Mouse (Mus musculus) embryonic facial prominence, embryonic 12.5 days (tissue): Measurements from ENCODE around the gene Ugt1a9. TPM values are rescaled to one million over a fixed set of nuclear protein-coding genes. Genes with fewer than 3 reads are reported as not detected.
"Not testable (repeated sequence)": the region's sequence is repeated elsewhere in the genome, so short reads cannot be mapped to it uniquely, and the experiment has no call there.

Experiments
- ATAC-seq: fragments of 200-750 bp; cut with Nextera tagmentation; 2 replicates; pipeline ENCODE4 v1.8.0; 2017; ENCODE audit not compliant: insufficient number of reproducible peaks, insufficient read depth, low FRiP score, low TSS enrichment
- H3K27ac ChIP-seq: fragments of 300-500 bp; sonication (generic); 2 replicates; pipeline ENCODE4 v1.5.1; 2016; ENCODE audit warnings: mild to moderate bottlenecking
- H3K27me3 ChIP-seq: fragments of 300-500 bp; sonication (generic); 2 replicates; pipeline ENCODE4 v1.6.1; 2016; ENCODE audit warnings: mild to moderate bottlenecking, moderate library complexity
- H3K36me3 ChIP-seq: fragments of 300-500 bp; sonication (generic); 2 replicates; pipeline ENCODE4 v1.6.1; 2016; ENCODE audit warnings: mild to moderate bottlenecking
- H3K4me1 ChIP-seq: fragments of 300-500 bp; sonication (generic); 2 replicates; pipeline ENCODE4 v1.6.1; 2016
- H3K4me2 ChIP-seq: fragments of 300-500 bp; sonication (generic); replicated peaks from 2 replicates; pipeline ENCODE4 v1.6.1; 2016; ENCODE audit warnings: mild to moderate bottlenecking, moderate library complexity
- H3K4me3 ChIP-seq: fragments of 300-500 bp; sonication (generic); 2 replicates; pipeline ENCODE4 v1.5.1; 2016; ENCODE audit warnings: mild to moderate bottlenecking
- H3K9ac ChIP-seq: fragments of 300-500 bp; sonication (generic); 2 replicates; pipeline ENCODE4 v1.6.1; 2016; ENCODE audit warnings: mild to moderate bottlenecking, moderate library complexity
- H3K9me3 ChIP-seq: fragments of 300-500 bp; sonication (generic); 2 replicates; pipeline ENCODE4 v1.6.1; 2016; ENCODE audit warnings: mild to moderate bottlenecking, moderate library complexity
- WGBS: fragments of 180-500 bp; shearing (Covaris S2); methylation state at CpG from one replicate; pipeline ENCODE4 v1.1.7; 2016; 5-methylcytosine and 5-hydroxymethylcytosine counted together
- polyA plus RNA-seq: library from polyadenylated mRNA; unstranded; fragments of >200 nt; fragmentation: Nextera tagmentation; extraction: Ambion mirVana; gene quantifications from 2 replicates; pipeline ENCODE4 v1.2.1, GENCODE M21; 2016

The Ugt1a9 gene
- polyA plus RNA-seq, 1 experiment from 2014 or later, result not detected

DNA sequence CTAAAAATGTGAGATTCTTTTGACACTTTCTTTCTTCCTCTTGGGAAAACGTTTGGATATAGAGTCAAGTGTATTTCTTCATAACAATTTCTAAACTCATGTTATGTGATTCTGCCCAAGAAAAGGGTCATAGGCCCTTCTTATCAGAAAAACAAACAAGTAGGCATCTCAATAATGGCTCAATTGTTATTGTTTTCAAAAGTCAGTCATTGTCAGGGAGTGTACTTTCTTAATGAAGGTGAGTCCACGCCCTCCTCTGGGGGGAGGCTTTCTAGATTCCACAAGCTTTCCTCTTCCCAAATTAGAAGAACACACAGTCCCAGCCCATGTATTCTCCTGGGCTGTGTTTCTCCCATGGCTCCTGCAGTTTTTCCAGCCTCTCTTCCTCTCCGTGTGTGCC is 16.9 kb downstream of the Ugt1a9 start, which contains the start of gene Ugt1a8:
Gene Ugt1a8, plus strand, starts transcription at position 301 of the 400 bp plus-strand sequence.
- Histone ChIP-seq H3K9ac (no peak within 1 kb of the TSS), H3K27me3 (no peaks in the 10 kb centered on the region), H3K4me3 (no peak within 1 kb of the TSS), H3K27ac (no peak within 1 kb of the TSS), H3K9me3 (no peaks in the 10 kb centered on the region), H3K4me2 (no peak within 1 kb of the TSS), H3K36me3 (no peaks in the 10 kb centered on the region), H3K4me1 (no peaks in the 10 kb centered on the region)
- whole genome bisulfite sequencing, result 71% methylated on average over 3 of the region's 3 CpGs
- no peak for ATAC-seq

- H3K4me2 ChIP-seq, result no peak overlapping the region
- H3K9me3 ChIP-seq, result no peaks in the 10 kb centered on the region
- H3K36me3 ChIP-seq, result no peaks in the 10 kb centered on the region
- H3K27ac ChIP-seq, result no peak overlapping the region
- no peaks in the 10 kb centered on the region for H3K27me3 ChIP-seq
- no peak overlapping the region for H3K9ac ChIP-seq
- no peak overlapping the region for H3K4me3 ChIP-seq
- no peak for ATAC-seq
- H3K4me1 ChIP-seq, result no peaks in the 10 kb centered on the region
Measured at GRCm38 (mm10) chr1:88092341-88092740, 21.7 kb downstream of the Ugt1a9 start.

GRCm38 (mm10) chr1:88094270-88094676 is 23.7 kb downstream of the Ugt1a9 start:
- H3K36me3 ChIP-seq, H3K4me3 ChIP-seq, H3K27me3 ChIP-seq, H3K27ac ChIP-seq, H3K4me1 ChIP-seq, ATAC-seq, H3K9me3 ChIP-seq, H3K9ac ChIP-seq, H3K4me2 ChIP-seq: not testable (repeated sequence)
- 64% methylated on average over 3 of the region's 3 CpGs for WGBS

- Histone ChIP-seq H3K36me3 (no peaks in the 10 kb centered on the region), H3K4me3 (no peak within 1 kb of the TSS), H3K9me3 (no peaks in the 10 kb centered on the region), H3K4me1 (no peaks in the 10 kb centered on the region), H3K27me3 (no peaks in the 10 kb centered on the region), H3K9ac (no peak within 1 kb of the TSS), H3K4me2 (no peak within 1 kb of the TSS; the same call in 1 of the 2 replicates), H3K27ac (peak within 1 kb of the TSS; percentile 9; the same call in 1 of the 2 replicates)
- no peak for ATAC-seq
- WGBS, result 44% methylated on average over 10 of the region's 10 CpGs
Measured at GRCm38 (mm10) chr1:88094941-88095492, 24.4 kb downstream of the Ugt1a9 start, which contains the start of gene Ugt1a7c. Ugt1a7c (plus strand) TSS chr1:88095062.

GRCm38 (mm10) chr1:88098546-88098945 is 27.9 kb downstream of the Ugt1a9 start:
- H3K9ac ChIP-seq, H3K4me2 ChIP-seq, ATAC-seq, H3K27ac ChIP-seq, H3K36me3 ChIP-seq, H3K9me3 ChIP-seq, H3K27me3 ChIP-seq, H3K4me3 ChIP-seq, H3K4me1 ChIP-seq: not testable (repeated sequence)
- 86% methylated on average over 3 of the region's 3 CpGs for WGBS

DNA sequence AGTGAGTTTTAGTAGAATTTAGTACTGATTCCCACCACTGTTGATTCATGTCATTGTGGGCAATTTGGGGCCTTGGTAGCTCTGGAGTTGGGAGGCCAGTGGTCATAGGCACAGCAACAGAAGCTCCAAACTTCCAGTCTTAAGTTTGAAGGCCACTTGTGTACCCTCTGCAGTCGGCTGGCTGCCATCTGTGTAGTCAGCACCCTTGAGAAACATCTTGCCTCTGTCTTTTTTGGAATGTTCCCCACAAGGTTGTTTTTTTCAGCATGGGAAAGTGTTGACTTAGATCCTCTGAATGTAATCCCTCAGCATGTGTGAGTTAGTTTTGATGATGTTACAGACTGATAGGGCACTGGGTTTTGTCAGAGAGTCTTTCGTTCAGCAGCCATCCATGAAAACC is 29.1 kb downstream of the Ugt1a9 start:
- H3K4me3 ChIP-seq, H3K9me3 ChIP-seq, H3K9ac ChIP-seq, H3K27me3 ChIP-seq, H3K27ac ChIP-seq, ATAC-seq, H3K4me2 ChIP-seq, H3K4me1 ChIP-seq, H3K36me3 ChIP-seq: not testable (repeated sequence)
- 85% methylated on average over 2 of the region's 2 CpGs for WGBS

DNA sequence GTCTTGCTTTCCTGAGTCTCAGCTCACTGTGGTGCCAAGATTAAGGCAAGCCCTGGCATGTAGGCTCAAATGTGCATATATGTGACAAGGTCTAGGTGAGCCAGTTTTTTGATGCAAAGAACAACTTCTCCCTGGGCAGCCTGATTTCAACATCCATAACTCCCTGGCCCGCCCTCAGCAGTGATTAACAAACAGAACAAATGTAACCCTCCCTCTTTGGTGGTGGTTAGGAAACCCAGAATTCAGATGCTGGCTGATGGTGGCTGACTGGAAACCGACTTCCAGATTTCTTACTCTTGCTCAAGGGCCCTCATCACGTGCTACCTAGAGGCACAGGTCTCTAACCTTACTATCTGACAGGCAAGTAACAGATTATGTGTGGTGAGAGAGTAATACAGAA is 32.4 kb downstream of the Ugt1a9 start, which contains the start of gene Ugt1a6b:
Gene Ugt1a6b, plus strand, starts transcription at position 234 of the 400 bp plus-strand sequence.
- H3K27me3 ChIP-seq, H3K9ac ChIP-seq, ATAC-seq, H3K9me3 ChIP-seq, H3K4me1 ChIP-seq, H3K4me2 ChIP-seq, H3K4me3 ChIP-seq, H3K27ac ChIP-seq, H3K36me3 ChIP-seq: not testable (repeated sequence)
- WGBS, result 70% methylated on average over 3 of the region's 3 CpGs

- H3K9ac ChIP-seq, H3K4me2 ChIP-seq, H3K4me1 ChIP-seq, H3K4me3 ChIP-seq, H3K36me3 ChIP-seq, H3K27ac ChIP-seq, H3K27me3 ChIP-seq, H3K9me3 ChIP-seq, ATAC-seq: not testable (repeated sequence)
- WGBS, result 88% methylated on average over 4 of the region's 5 CpGs
Measured at GRCm38 (mm10) chr1:88103697-88104468, 33.3 kb downstream of the Ugt1a9 start.

DNA sequence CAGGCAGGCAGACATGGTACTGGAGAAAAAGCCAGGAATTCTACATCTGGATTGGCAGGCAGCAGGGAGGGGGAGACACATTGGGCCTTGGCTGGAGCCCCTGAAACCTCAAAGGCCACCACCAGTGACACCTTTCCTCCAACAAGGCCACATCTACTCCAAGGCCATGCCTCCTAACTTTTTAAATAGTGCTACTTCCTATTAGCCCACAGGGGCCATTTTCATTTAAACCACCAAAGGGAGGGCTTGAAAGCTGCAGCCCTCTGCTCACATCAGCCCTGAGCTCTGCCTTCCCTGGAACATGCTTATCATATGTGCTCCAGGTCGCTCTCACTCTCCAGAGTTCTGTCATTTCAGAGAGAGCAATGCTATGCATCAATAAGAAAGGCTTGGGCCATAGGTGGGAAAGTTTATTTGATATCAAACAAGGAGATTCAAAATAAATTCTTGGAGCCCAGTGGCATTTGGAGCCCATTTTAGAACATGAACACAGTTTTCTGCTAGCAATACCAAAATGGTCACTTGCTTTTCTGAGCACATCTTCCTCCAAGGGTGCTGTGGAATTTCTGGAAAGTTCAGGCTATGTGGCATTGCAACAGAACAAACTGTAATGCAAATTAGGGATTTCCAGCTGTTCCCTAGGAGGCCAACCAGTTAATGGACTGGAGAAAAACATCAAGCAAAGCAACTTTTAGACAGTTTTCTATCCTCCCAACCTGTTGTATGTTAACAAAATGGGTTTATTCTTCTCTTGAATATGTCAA is 34.2 kb downstream of the Ugt1a9 start:
- ATAC-seq, result no peak
- WGBS, result 87% methylated on average over 1 of the region's 1 CpGs

DNA sequence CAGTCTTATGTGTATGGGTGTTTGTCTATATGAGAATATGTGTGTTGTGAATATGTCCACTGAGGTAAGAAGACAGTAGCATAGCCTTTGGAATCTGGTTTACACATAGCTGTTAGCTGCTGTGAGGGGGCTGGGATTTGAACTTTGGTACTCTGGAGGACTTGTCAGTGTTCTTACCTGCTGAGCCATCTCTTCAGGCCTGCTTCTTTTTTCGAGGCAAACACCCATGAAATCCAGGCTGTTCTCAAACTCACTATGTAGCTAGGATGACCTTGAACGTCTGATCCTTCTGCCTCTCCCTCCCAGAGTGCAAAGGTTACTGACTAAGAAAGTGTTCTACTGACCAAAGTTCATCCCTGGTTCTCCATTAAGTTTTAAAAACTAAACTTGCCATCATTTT is 35.1 kb downstream of the Ugt1a9 start:
- Histone ChIP-seq H3K4me1 (no peaks in the 10 kb centered on the region), H3K9ac (no peak overlapping the region), H3K27me3 (no peaks in the 10 kb centered on the region), H3K9me3 (no peaks in the 10 kb centered on the region), H3K27ac (no peak overlapping the region), H3K4me3 (no peak overlapping the region), H3K36me3 (no peaks in the 10 kb centered on the region), H3K4me2 (no peak overlapping the region)
- ATAC-seq, result no peak
- 57% methylated on average over 2 of the region's 2 CpGs for WGBS

More for the DNA sequence above, 34.2 kb downstream of the Ugt1a9 start:
- no peak overlapping the region for H3K4me2 ChIP-seq
- no peaks in the 10 kb centered on the region for H3K4me1 ChIP-seq
- H3K36me3 ChIP-seq, result no peaks in the 10 kb centered on the region
- H3K9me3 ChIP-seq, result no peaks in the 10 kb centered on the region
- H3K4me3 ChIP-seq, result no peak overlapping the region
- no peak overlapping the region for H3K9ac ChIP-seq
- no peaks in the 10 kb centered on the region for H3K27me3 ChIP-seq
- H3K27ac ChIP-seq, result no peak overlapping the region

- not testable (repeated sequence) for H3K4me3 ChIP-seq, H3K27ac ChIP-seq, H3K9me3 ChIP-seq, H3K4me2 ChIP-seq, H3K4me1 ChIP-seq, ATAC-seq, H3K36me3 ChIP-seq, H3K9ac ChIP-seq, H3K27me3 ChIP-seq
- 87% methylated on average over 2 of the region's 2 CpGs for WGBS
Measured at GRCm38 (mm10) chr1:88109027-88109557, 38.5 kb downstream of the Ugt1a9 start.
